Mouse (Mus musculus): ENCODE measurements around the gene Adprh. TPM values are rescaled to one million over a fixed set of nuclear protein-coding genes. Genes with fewer than 3 reads are reported as not detected.

Adprh gene
- total RNA-seq, 2 experiments from 2014 or later = 63.6 to 63.9 TPM

GRCm38 (mm10) chr16:38403639-38404038, 48.9 kb downstream of the Adprh start:
- no peak for DNase-seq (ENCODE audit: extremely low spot score in 1 of 2, low spot score in 2 of 2)
- intact Hi-C loops (cut with DNase I) = no loop called here

GRCm38 (mm10) chr16:38401468-38401867, 51.0 kb downstream of the Adprh start:
- DNase-seq (ENCODE audit: extremely low spot score in 1 of 2, low spot score in 2 of 2) = no peak
- intact Hi-C loops (cut with DNase I) = no loop called here

GRCm38 (mm10) chr16:38400311-38400960, 52.1 kb downstream of the Adprh start:
- intact Hi-C loops (cut with DNase I) = no loop called here
- DNase-seq (ENCODE audit: extremely low spot score in 1 of 2, low spot score in 2 of 2) = no peak

GRCm38 (mm10) chr16:38399531-38400231, 52.8 kb downstream of the Adprh start:
- intact Hi-C loops (cut with DNase I) = no loop called here
- peak; percentile 26 to 77 for DNase-seq (ENCODE audit: extremely low spot score in 1 of 2, low spot score in 2 of 2)

- DNase-seq (ENCODE audit: extremely low spot score in 1 of 2, low spot score in 2 of 2) = no peak
- intact Hi-C loops (cut with DNase I) = no loop called here
Measured at GRCm38 (mm10) chr16:38399076-38399475, 53.4 kb downstream of the Adprh start.

GRCm38 (mm10) chr16:38398266-38398665, 54.2 kb downstream of the Adprh start:
- DNase-seq (ENCODE audit: extremely low spot score in 1 of 2, low spot score in 2 of 2) = no peak
- intact Hi-C loops (cut with DNase I) = no loop called here

- intact Hi-C loops (cut with DNase I) = no loop called here
- DNase-seq (ENCODE audit: extremely low spot score in 1 of 2, low spot score in 2 of 2) = peak in 1 of 2 experiments; percentile 65
Measured at GRCm38 (mm10) chr16:38396155-38396554, 56.3 kb downstream of the Adprh start.

GRCm38 (mm10) chr16:38395060-38395730, 57.3 kb downstream of the Adprh start:
- intact Hi-C loops (cut with DNase I) = no loop called here
- no peak for DNase-seq (ENCODE audit: extremely low spot score in 1 of 2, low spot score in 2 of 2)

- no peak for DNase-seq (ENCODE audit: extremely low spot score in 1 of 2, low spot score in 2 of 2)
- intact Hi-C loops (cut with DNase I) = no loop called here
Measured at GRCm38 (mm10) chr16:38394191-38394618, 58.3 kb downstream of the Adprh start.

Other genes starting within 250 kb of the Adprh start
- gene Nr1i2, start 157.9 kb downstream of the Adprh start, total RNA-seq (2021) = not detected
- 1 to 10 TPM in 1 of 2 experiments, under 1 TPM in 1; 0.88 to 1.1 TPM for gene Maats1, start 110.6 kb downstream of the Adprh start, total RNA-seq (2021)
- 10 to 100 TPM; 47.3 to 59.1 TPM for gene Cox17, start 105.7 kb downstream of the Adprh start, total RNA-seq (2021)
- not detected for gene Gm21987, start 105.7 kb downstream of the Adprh start, total RNA-seq (2021)
- gene Popdc2, start 90.5 kb downstream of the Adprh start, total RNA-seq (2021) = under 1 TPM in 1 of 2 experiments, not detected in 1; 0.53 TPM
- 1 to 10 TPM in 1 of 2 experiments, under 1 TPM in 1; 0.67 to 1.3 TPM for gene Pla1a, start 19.6 kb downstream of the Adprh start, total RNA-seq (2021)
- under 1 TPM; 0.36 to 0.49 TPM for gene Cd80, start 2.9 kb upstream of the Adprh start, total RNA-seq (2021)
- gene Timmdc1, start 70.0 kb upstream of the Adprh start, total RNA-seq (2021) = 10 to 100 TPM; 28.5 to 28.8 TPM
- gene Poglut1, start 97.6 kb upstream of the Adprh start, total RNA-seq (2021) = 10 to 100 TPM; 34.2 to 36.7 TPM
- 10 to 100 TPM; 19.5 to 22.9 TPM for gene Tmem39a, start 106.0 kb upstream of the Adprh start, total RNA-seq (2021)